Mouse (Mus musculus) right cerebral cortex, postnatal 25 days (tissue): ENCODE results near the gene 1110017D15Rik.

Source experiments
- DNase-seq: peaks from one replicate; pipeline ENCODE4 v3.0.0; 2022

Gene 1110017D15Rik

DNA sequence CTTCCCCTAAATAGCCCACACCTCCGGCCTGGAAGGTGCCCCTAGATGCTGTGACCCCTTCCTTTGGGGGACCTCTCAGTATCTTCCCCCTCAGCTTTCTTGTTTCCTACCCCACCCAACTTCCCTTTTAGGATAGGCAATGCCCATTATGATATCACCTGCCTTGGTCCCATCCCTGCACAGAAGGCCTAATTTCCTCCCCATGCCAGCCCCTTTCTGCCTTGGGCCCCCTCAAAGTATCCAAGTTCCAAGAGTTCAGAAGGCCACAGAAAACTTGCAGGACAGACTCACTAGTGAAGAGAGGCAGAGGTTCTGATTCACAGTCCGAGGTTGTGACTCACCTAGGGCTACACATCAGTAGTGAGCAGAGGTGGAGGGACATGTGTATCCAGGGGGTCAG, at the start of gene 1110017D15Rik:
1110017D15Rik (minus strand) TSS at position 101 of the 400 bp plus-strand sequence.
- no peak for DNase-seq

GRCm38 (mm10) chr4:41566123-41566522, 49.0 kb upstream of the 1110017D15Rik start:
- no peak for DNase-seq

- DNase-seq = no peak
Observed at GRCm38 (mm10) chr4:41563297-41563696, 46.2 kb upstream of the 1110017D15Rik start.

- DNase-seq = no peak
Observed at GRCm38 (mm10) chr4:41557092-41557491, 40.0 kb upstream of the 1110017D15Rik start.

GRCm38 (mm10) chr4:41556311-41556953, 39.3 kb upstream of the 1110017D15Rik start:
- no peak for DNase-seq

DNA sequence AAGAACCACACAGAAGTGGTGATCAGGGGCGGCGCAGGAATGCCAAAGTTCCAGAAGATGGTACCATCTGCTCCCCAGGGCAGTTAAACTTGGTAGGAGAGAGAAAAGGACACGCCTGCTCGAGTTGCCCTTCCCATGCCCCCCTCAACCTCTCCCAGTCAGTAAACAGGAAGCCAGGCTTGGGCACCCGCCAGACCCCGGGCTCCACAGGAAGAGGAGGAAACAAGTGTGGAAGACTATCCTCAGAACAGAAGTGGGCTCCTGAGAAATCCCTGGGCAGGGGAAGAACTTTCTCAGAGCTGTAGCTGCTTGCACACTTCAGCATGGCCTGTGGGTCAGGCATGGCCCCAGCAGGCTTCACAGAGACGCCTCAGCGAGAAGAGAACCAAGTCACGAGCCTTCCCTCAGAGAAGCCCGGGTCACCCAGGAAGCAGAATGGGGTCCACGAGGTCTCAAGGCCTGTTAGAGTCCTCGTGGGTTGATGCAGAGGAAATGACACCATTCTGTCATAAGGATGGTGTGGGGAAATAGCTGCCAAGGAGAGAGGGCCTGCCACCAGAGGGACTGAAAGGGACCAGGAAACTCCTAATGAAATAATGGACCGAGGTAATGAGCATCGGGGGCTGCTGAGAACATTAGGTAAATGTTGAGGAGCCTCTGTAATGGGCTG, 38.0 kb upstream of the 1110017D15Rik start:
- no peak for DNase-seq

DNA sequence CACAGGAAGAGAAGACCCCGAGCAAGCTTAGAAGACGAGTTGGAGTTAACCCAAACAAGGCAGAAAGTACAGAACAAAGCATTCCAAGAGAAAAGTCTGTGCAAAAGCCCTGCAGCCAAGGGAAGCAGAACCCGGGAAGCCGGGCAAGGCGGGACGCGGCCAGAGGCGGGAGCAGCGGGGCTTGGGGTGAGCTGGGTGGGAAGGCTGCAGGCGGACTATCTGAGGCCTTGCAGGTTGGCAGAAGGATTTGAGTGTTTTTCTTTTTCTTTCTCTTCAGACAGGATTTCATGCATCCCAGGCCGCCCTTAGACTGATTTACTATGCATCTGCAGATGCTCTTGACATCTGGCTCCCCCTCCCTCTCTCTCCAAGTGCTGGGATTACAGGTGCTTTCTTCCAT, 36.0 kb upstream of the 1110017D15Rik start:
- DNase-seq = no peak

DNA sequence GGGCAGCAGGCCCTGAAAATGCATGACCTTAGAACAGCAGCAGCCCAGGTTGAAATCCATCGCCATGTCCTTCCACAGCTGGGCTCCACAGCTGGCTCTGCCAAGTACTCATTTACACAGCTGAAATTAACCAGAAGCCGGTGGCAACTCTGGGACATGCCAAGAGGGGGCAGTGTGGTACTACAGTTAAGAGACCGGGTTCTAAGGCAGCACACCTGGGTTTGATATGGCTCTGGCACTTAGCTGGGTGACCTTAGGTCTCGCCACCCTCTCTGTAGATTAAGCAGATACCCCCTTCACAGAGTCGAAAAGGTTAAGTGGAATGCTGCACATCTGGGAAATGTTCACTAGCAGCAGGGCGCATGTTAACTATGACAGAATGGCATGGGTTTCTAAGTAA, 35.4 kb upstream of the 1110017D15Rik start:
- DNase-seq = peak; percentile 44

GRCm38 (mm10) chr4:41547086-41547485, 30.0 kb upstream of the 1110017D15Rik start:
- DNase-seq = no peak

DNA sequence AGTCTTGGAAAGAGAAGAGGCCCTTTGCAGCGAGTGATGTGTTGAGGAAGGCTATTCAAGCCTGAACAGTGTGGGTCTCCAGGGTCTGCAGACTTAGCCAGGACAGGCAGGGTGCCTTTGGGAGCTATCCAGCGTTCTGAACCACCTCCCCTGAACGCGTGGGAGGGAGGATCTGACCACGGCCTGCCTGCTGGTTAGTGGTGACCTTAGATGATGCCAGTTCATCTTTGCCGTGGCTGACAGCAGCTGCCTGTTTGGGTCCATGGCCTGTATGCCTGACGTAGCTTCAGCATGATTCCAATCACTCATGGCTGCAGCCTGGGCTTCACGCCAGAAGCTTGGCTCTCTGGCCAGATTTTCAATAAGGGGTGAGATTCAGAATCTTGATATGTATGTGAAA, 28.9 kb upstream of the 1110017D15Rik start:
- DNase-seq = no peak

- no peak for DNase-seq
Observed at GRCm38 (mm10) chr4:41542136-41542535, 25.0 kb upstream of the 1110017D15Rik start.

DNA sequence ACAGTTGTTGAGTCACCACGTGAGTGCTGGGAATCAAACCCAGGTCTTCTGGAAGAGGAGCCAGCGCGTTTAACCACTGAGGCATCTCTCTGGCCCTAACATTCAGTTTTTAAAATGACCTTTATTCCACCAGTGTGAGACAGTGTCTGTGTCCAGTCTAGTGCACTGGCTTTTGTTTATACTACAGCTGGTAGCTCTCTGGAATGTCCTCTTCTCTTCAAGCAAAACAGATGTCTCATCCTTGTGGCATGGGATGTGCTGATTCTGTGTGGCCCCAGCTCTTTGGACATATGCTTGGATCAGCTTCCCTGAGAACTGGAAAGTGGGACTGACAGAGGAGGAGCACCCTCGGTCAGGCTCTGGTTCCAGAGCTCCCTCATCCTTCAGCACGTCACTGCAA, 17.7 kb upstream of the 1110017D15Rik start:
- no peak for DNase-seq

DNA sequence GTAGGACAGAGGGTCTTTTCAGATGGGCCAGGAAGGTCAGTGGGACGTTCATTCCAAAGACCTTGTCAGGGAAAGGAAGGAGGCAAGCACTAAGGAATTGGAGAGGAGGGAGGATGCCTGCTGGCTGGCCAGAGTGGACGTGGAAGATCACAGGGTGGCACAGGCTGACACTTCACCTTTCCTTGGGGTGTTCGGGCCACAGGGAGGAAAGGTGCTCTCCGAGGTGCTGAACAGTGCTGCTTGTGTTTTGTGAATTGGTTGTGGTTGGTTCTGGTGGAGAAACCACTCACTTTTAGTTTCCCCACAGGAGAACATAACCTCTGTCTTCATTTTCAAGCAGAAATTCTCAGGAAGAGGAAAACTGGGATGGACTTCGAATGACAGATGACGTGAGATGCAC, 15.3 kb upstream of the 1110017D15Rik start:
- DNase-seq = no peak

DNA sequence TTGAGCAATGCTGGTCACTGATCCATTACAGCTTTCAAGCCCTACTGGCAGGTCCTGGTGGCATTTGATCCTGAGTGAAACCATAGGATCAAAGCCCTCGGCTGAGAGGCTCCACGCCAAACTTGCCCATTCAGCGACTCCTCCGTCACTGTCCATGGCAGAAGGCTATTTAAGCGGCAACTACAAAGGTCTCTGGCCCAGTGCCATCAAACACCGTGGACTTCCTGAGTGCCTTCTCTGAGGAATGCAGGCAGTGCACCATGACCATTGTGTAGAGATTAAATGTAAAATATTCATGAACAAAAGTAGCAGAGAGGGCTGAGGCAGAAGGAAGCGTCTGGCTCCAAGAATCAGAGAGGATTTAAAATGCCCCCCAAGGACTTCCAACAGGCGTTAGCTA, 10.9 kb upstream of the 1110017D15Rik start:
- DNase-seq = no peak

DNA sequence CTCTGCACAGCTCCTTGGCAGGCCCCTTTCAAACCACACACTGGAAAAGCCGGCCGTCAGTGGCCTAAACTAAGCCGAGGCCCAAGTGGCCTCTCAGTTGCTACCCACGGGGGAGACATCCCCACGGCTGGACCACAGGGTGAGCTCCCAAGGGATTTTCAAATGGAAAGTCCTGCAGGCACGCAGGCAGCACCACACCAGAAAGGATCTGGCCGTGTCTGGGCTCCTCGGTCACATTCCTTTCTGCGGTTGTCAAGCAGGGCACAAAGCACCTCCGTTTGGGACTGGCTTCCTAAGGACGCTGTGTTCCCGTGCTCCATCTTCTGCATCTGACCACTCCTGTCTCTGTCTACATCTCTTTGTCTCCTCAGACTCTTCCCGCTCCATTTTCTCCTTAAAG, 9.9 kb upstream of the 1110017D15Rik start:
- DNase-seq = no peak

DNA sequence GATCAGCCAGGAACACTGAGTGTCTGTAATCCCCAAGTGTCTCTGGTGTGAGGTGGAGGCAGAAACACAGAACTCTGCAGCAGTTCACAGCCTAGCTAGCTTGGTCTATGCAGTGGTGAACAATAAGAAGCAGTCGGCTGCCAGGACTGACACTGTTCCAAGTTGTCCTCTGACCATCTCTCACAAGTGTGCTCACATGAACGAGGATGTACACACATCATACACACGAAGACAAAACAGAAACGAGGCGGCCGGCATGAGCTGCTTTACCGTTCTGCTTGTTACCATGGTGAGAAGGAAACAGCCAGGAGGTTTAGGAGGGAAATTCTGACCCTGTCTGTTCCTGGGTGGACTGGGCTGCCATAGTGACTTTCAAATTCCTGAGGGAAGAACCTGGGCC, 9.4 kb upstream of the 1110017D15Rik start:
- no peak for DNase-seq

GRCm38 (mm10) chr4:41524829-41525228, 7.7 kb upstream of the 1110017D15Rik start:
- no peak for DNase-seq

DNA sequence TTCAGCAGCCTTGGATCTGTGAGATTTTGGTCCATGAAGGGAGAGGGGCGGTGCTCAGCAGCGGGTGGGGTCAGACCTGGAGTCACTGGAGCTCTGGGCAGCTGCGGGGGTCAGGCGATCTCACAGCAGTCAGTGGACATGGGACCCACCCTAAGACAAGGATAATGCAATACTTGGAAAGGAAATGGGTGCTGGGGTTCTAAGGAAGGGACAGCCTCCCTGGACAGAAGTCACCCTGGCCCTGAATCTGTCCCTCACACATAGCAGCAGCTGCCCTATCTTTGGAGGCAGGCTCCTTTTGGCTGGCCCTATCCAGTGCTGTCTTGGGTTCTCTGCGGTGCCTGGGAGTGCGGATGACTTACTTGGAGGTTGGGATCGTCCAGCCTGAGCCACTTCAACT, 6.7 kb upstream of the 1110017D15Rik start:
- DNase-seq = no peak

GRCm38 (mm10) chr4:41522788-41523187, 5.7 kb upstream of the 1110017D15Rik start:
- no peak for DNase-seq

GRCm38 (mm10) chr4:41522136-41522535, 5.0 kb upstream of the 1110017D15Rik start:
- no peak for DNase-seq

GRCm38 (mm10) chr4:41520641-41521040, 3.5 kb upstream of the 1110017D15Rik start:
- no peak for DNase-seq

GRCm38 (mm10) chr4:41519195-41519594, 2.1 kb upstream of the 1110017D15Rik start:
- no peak for DNase-seq

DNA sequence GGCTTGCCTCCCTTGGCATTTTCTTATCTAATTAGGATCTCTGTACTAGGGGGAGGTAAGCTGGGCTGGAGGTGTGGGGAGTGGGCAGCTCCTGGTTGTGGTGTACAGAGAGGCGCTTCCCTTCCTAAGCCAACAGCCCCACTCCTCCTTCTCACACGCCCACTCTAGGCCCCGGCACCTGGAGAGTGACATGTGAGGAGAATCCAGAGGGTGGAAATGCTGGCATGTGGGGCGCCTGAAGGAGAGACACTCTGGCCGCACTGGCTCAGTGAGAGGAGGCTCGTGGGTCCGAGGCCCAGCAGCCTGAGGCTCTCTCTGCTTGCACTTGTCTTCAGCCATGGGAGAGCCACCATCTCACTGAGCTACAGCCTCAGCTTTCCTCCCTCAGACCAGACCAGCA, 1.2 kb upstream of the 1110017D15Rik start:
- no peak for DNase-seq

GRCm38 (mm10) chr4:41513714-41514113, 3.4 kb downstream of the 1110017D15Rik start:
- no peak for DNase-seq

DNA sequence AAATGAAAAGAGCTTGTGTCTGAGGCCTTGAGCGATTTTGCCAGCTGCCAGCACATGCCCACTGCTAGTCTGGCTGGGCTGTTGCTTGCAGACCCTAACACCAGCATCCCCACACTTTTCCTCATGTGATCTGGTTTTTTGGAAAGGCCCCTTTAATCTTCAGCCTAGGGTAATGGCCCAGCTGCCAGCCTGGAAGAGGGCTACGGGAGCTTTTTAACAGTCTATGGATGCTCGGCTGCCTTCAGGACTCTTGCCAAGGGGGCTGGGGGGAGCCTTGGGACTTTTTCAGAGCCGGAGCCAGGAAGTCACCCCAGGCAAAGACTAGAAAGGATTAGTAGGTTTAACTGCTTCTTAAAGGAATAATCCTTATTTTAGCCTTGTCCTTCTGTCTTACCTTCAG, 3.8 kb downstream of the 1110017D15Rik start:
- DNase-seq = no peak
